Mouse (Mus musculus): ENCODE data around the gene Themis2.

DNA sequence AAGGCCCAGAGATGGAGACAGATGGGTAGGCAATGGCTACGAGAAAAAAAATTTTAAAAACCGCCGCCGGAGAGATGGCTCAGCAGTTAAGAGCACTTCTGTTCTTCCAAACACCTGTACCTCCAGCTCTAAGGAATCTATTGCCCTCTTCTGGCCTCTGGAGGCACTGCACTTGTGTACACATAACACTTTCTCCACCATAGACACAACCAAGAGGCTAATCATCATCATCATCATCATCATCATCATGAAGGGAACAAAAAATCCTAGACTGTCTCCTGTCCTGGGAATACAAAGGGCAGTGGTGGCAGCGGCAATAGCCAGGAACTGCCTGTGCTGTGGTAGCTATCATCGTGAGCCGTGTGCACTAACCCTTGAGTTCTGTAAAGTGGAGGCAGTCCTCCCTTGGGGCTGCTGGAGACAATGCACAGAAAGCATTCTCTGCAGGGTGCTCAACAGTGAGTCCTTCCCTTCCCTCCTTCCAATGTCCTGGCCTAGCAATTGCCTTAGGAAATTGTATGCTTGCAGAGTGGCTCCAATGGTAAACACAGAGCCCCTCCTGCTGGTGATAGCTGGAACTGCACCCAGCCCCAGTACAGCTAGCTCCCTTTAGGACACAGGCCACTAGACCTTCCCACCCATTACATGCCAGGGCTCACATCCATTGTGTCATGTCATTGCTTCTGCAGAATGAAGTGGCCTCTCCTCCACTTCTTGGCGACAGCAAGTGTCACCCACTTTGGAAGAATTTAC, 27.6 kb upstream of the Themis2 start:
- peak; percentile 82; the same call in 1 of the 2 replicates for TF ChIP-seq CTCF (IDR thresholded peaks at IDR 0.05; ENCODE audit: borderline replicate concordance, control insufficient read depth, extremely low read depth, insufficient read depth, low read length, poor library complexity)
- TF ChIP-seq POLR2A (IDR thresholded peaks at IDR 0.05; ENCODE audit: control insufficient read depth, extremely low read depth, insufficient read depth, low read length, poor library complexity), result no peak
